Mouse (Mus musculus) MEL (cell line): ENCODE results near the gene Gif. TPM values are rescaled to one million over a fixed set of nuclear protein-coding genes. Genes with fewer than 3 reads are reported as not detected.

Experiments used
- DNase-seq: peaks from one replicate; pipeline ENCODE4 v3.0.0; 2011; ENCODE audit warnings: low read depth, low spot score
- H3K27ac ChIP-seq: 2 replicates; pipeline ENCODE4 v1.5.1; 2012; ENCODE audit warnings: low read depth, mild to moderate bottlenecking, control low read depth, low read length, moderate library complexity; ENCODE audit not compliant: control insufficient read depth
- H3K27me3 ChIP-seq, 2 experiments: fragments of 150-350 bp in 1 of 2; sonication (generic) in 1 of 2; 2 replicates each; pipeline ENCODE4 v1.6.1; 2012; ENCODE audit warnings: low read length in 2 of 2, mild to moderate bottlenecking in 2 of 2, improper control_type of control experiment in 1 of 2, moderate library complexity in 1 of 2; ENCODE audit not compliant: insufficient read depth in 2 of 2, control insufficient read depth in 1 of 2
- H3K36me3 ChIP-seq, 2 experiments: 2 replicates each; pipeline ENCODE4 v1.6.1; 2012 to 2014; ENCODE audit warnings: low read length in 2 of 2, improper control_type of control experiment in 1 of 2, inconsistent platforms in 1 of 2, mild to moderate bottlenecking in 1 of 2; ENCODE audit not compliant: insufficient read depth in 2 of 2, control insufficient read depth in 1 of 2
- H3K4me1 ChIP-seq, 2 experiments: fragments of 150-350 bp in 1 of 2; sonication (generic) in 1 of 2; 2 replicates each; pipeline ENCODE4 v1.6.1; 2012; ENCODE audit warnings: low read length in 2 of 2, improper control_type of control experiment in 1 of 2, mild to moderate bottlenecking in 1 of 2; ENCODE audit not compliant: insufficient read depth in 2 of 2, control insufficient read depth in 1 of 2
- H3K4me3 ChIP-seq, 2 experiments: fragments of 150-350 bp in 1 of 2; sonication (generic) in 1 of 2; 2 replicates each; pipeline ENCODE4 v1.5.1; 2012; ENCODE audit warnings: low read depth in 2 of 2, low read length in 2 of 2, mild to moderate bottlenecking in 2 of 2, moderate library complexity in 2 of 2, control low read depth in 1 of 2, improper control_type of control experiment in 1 of 2; ENCODE audit not compliant: control insufficient read depth in 1 of 2, insufficient read depth in 1 of 2
- H3K79me2 ChIP-seq: 2 replicates; pipeline ENCODE4 v1.6.1; 2012; ENCODE audit warnings: mild to moderate bottlenecking, low read length, moderate library complexity; ENCODE audit not compliant: control insufficient read depth, poor library complexity, insufficient read depth
- H3K9ac ChIP-seq: 2 replicates; pipeline ENCODE4 v1.6.1; 2012; ENCODE audit warnings: low read depth, mild to moderate bottlenecking, control low read depth, low read length, moderate library complexity; ENCODE audit not compliant: control insufficient read depth, poor library complexity, severe bottlenecking
- H3K9me3 ChIP-seq: fragments of 150-350 bp; sonication (generic); replicated peaks from 2 replicates; pipeline ENCODE4 v1.6.1; 2012; ENCODE audit warnings: mild to moderate bottlenecking, low read length, improper control_type of control experiment, moderate library complexity; ENCODE audit not compliant: insufficient read depth
- CHD1 ChIP-seq: IDR thresholded peaks from 2 replicates; pipeline ENCODE4 v1.6.1; 2012; ENCODE audit warnings: low read depth, mild to moderate bottlenecking, inconsistent platforms, low read length, improper control_type of control experiment
- CTCF ChIP-seq, 3 experiments: IDR thresholded peaks in 2 of 3; conservative IDR thresholded peaks in 1 of 3; 2 replicates each; pipeline ENCODE4 v1.5.1; 2011 to 2012; ENCODE audit warnings: low read length in 3 of 3, low read depth in 2 of 3, mild to moderate bottlenecking in 2 of 3, improper control_type of control experiment in 1 of 3, inconsistent platforms in 1 of 3, mixed read lengths in 1 of 3, moderate library complexity in 1 of 3; ENCODE audit not compliant: control insufficient read depth in 1 of 3, insufficient read depth in 1 of 3, poor library complexity in 1 of 3, severe bottlenecking in 1 of 3
- EP300 ChIP-seq, 2 experiments: IDR thresholded peaks; 2 replicates each; pipeline ENCODE4 v1.6.1; 2011; ENCODE audit warnings: improper control_type of control experiment in 2 of 2, low read length in 2 of 2, low read depth in 1 of 2, mild to moderate bottlenecking in 1 of 2
- ETS1 ChIP-seq: IDR thresholded peaks from 2 replicates; pipeline ENCODE4 v1.6.1; 2012; ENCODE audit warnings: low read depth, mild to moderate bottlenecking, inconsistent platforms, low read length, improper control_type of control experiment, moderate library complexity
- GABPA ChIP-seq: IDR thresholded peaks from 2 replicates; pipeline ENCODE4 v1.6.1; 2012; ENCODE audit warnings: low read depth, mild to moderate bottlenecking, inconsistent platforms, low read length, improper control_type of control experiment, moderate library complexity
- GATA1 ChIP-seq: IDR thresholded peaks from 2 replicates; pipeline ENCODE4 v1.6.1; 2011; ENCODE audit warnings: low read depth, low read length, improper control_type of control experiment
- MAFK ChIP-seq: IDR thresholded peaks from 2 replicates; pipeline ENCODE4 v1.6.1; 2011; ENCODE audit warnings: low read depth, mild to moderate bottlenecking, low read length, improper control_type of control experiment, borderline replicate concordance
- MAZ ChIP-seq: IDR thresholded peaks from 2 replicates; pipeline ENCODE4 v1.6.1; 2012; ENCODE audit warnings: low read depth, mild to moderate bottlenecking, inconsistent platforms, low read length, improper control_type of control experiment
- MYB ChIP-seq: IDR thresholded peaks from 2 replicates; pipeline ENCODE4 v1.6.1; 2011; ENCODE audit warnings: mild to moderate bottlenecking, low read depth, low read length, improper control_type of control experiment
- MYC ChIP-seq: IDR thresholded peaks from 2 replicates; pipeline ENCODE4 v1.6.1; 2011; ENCODE audit warnings: low read depth, mild to moderate bottlenecking, low read length, improper control_type of control experiment, moderate library complexity
- NRF1 ChIP-seq: IDR thresholded peaks from 2 replicates; pipeline ENCODE4 v1.6.1; 2014; ENCODE audit warnings: low read depth, mild to moderate bottlenecking, inconsistent platforms, low read length, improper control_type of control experiment, moderate library complexity; ENCODE audit not compliant: poor library complexity, insufficient read depth, severe bottlenecking
- POLR2A ChIP-seq, 2 experiments: IDR thresholded peaks; 2 replicates each; pipeline ENCODE4 v1.6.1; 2011 to 2012; ENCODE audit warnings: low read length in 2 of 2, mild to moderate bottlenecking in 2 of 2, control low read depth in 1 of 2, improper control_type of control experiment in 1 of 2, low read depth in 1 of 2, moderate library complexity in 1 of 2; ENCODE audit not compliant: control insufficient read depth in 1 of 2, insufficient read depth in 1 of 2, poor library complexity in 1 of 2
- POLR2AphosphoS2 ChIP-seq: IDR thresholded peaks from 2 replicates; pipeline ENCODE4 v1.6.1; 2011; ENCODE audit warnings: low read length, improper control_type of control experiment
- RAD21 ChIP-seq: IDR thresholded peaks from 2 replicates; pipeline ENCODE4 v1.6.1; 2011; ENCODE audit warnings: mild to moderate bottlenecking, low read depth, low read length, improper control_type of control experiment
- RCOR1 ChIP-seq: IDR thresholded peaks from 2 replicates; pipeline ENCODE4 v1.6.1; 2012; ENCODE audit warnings: low read depth, mild to moderate bottlenecking, inconsistent platforms, low read length, improper control_type of control experiment
- SIN3A ChIP-seq: IDR thresholded peaks from 2 replicates; pipeline ENCODE4 v1.6.1; 2012; ENCODE audit warnings: low read length, improper control_type of control experiment, inconsistent platforms
- TBP ChIP-seq: IDR thresholded peaks from 2 replicates; pipeline ENCODE4 v1.8.0; 2011; ENCODE audit warnings: low read depth, low read length, improper control_type of control experiment
- TCF12 ChIP-seq: IDR thresholded peaks from 2 replicates; pipeline ENCODE4 v1.6.1; 2014; ENCODE audit warnings: low read depth, mild to moderate bottlenecking, inconsistent platforms, low read length, improper control_type of control experiment, moderate library complexity
- USF1 ChIP-seq: IDR thresholded peaks from 2 replicates; pipeline ENCODE4 v1.6.1; 2014; ENCODE audit warnings: low read depth, mild to moderate bottlenecking, inconsistent platforms, low read length, improper control_type of control experiment, moderate library complexity
- USF2 ChIP-seq, 2 experiments: IDR thresholded peaks; 2 replicates each; pipeline ENCODE4 v1.6.1; 2011 to 2012; ENCODE audit warnings: improper control_type of control experiment in 2 of 2, low read length in 2 of 2, borderline replicate concordance in 1 of 2, inconsistent platforms in 1 of 2, low read depth in 1 of 2, mild to moderate bottlenecking in 1 of 2; ENCODE audit not compliant: insufficient read depth in 1 of 2
- ZKSCAN1 ChIP-seq: IDR thresholded peaks from 2 replicates; pipeline ENCODE4 v1.6.1; 2012; ENCODE audit warnings: low read depth, mild to moderate bottlenecking, inconsistent platforms, low read length, improper control_type of control experiment, moderate library complexity
- polyA plus RNA-seq, 2 experiments: library from polyadenylated mRNA; stranded (reverse) in 1 of 2; unstranded in 1 of 2; fragments of >175 nt in 1 of 2; fragments of >200 nt in 1 of 2; gene quantifications; 2 replicates each; pipeline versions ENCODE4 v1.2.1 to v1.2.4; 2012; ENCODE audit warnings: low replicate concordance in 2 of 2, low read depth in 1 of 2; ENCODE audit not compliant: insufficient read length in 2 of 2, insufficient read depth in 1 of 2, missing spikeins in 1 of 2
- total RNA-seq: library from RNA; depleted of rRNA; stranded (reverse); fragments of 300-350 nt; gene quantifications from 2 replicates; pipeline ENCODE4 v1.2.3, GENCODE M21; 2012

Gene Gif
- total and polyA plus RNA-seq, 3 experiments = not detected

- DNase-seq = no peak
- TF ChIP-seq MYB (no peak), CTCF (IDR thresholded peaks at IDR 0.05 in 2 of 3, conservative IDR thresholded peaks at IDR 0.05 in 1 of 3; ENCODE audit: control insufficient read depth in 1 of 3, insufficient read depth in 1 of 3, low read depth in 2 of 3, low read length in 3 of 3, poor library complexity in 1 of 3, severe bottlenecking in 1 of 3) (no peak), POLR2A (IDR thresholded peaks at IDR 0.05; ENCODE audit: control insufficient read depth in 1 of 2, insufficient read depth in 1 of 2, low read depth in 1 of 2, low read length in 2 of 2, poor library complexity in 1 of 2) (no peak), GABPA (no peak), MAFK (no peak), USF2 (IDR thresholded peaks at IDR 0.05; ENCODE audit: borderline replicate concordance in 1 of 2, insufficient read depth in 1 of 2, low read depth in 1 of 2, low read length in 2 of 2) (no peak), TBP (no peak), POLR2AphosphoS2 (no peak), MAZ (no peak), RAD21 (no peak), GATA1 (no peak), ZKSCAN1 (no peak), MYC (no peak), USF1 (no peak), CHD1 (no peak)
- H3K36me3 ChIP-seq = peaks cover 0 to 6% of the 10 kb centered on the region in 2 experiments; a peak in 1 of 4 replicates
- peaks cover 6 to 10% of the 10 kb centered on the region in 2 experiments; a peak in 2 of 4 replicates for H3K4me1 ChIP-seq
- no peak overlapping the region for H3K9ac ChIP-seq
- H3K79me2 ChIP-seq = no peaks in the 10 kb centered on the region
- H3K27ac ChIP-seq = no peak overlapping the region
- H3K4me3 ChIP-seq = no peak overlapping the region
- no peaks in the 10 kb centered on the region; a peak in 2 of 4 replicates for H3K27me3 ChIP-seq
- H3K9me3 ChIP-seq = no peaks in the 10 kb centered on the region
Observed at GRCm38 (mm10) chr19:11724275-11724674, 23.1 kb upstream of the Gif start.

GRCm38 (mm10) chr19:11725915-11726314 lies 21.4 kb upstream of the Gif start:
- H3K9ac ChIP-seq = no peak overlapping the region
- TF ChIP-seq MYB = peak; percentile 87
- TF ChIP-seq EP300 (IDR thresholded peaks at IDR 0.05; ENCODE audit: low read depth in 1 of 2, low read length in 2 of 2) = peak; percentile 93 to 95
- TF ChIP-seq ZKSCAN1 = no peak
- TF ChIP-seq ETS1 = peak; percentile 68; the same call in 1 of the 2 replicates
- no peak for TF ChIP-seq CTCF (IDR thresholded peaks at IDR 0.05 in 2 of 3, conservative IDR thresholded peaks at IDR 0.05 in 1 of 3; ENCODE audit: control insufficient read depth in 1 of 3, insufficient read depth in 1 of 3, low read depth in 2 of 3, low read length in 3 of 3, poor library complexity in 1 of 3, severe bottlenecking in 1 of 3)
- peak; percentile 48 for TF ChIP-seq SIN3A
- TF ChIP-seq RCOR1 = peak; percentile 56; the same call in 1 of the 2 replicates
- peak; percentile 89 for TF ChIP-seq GATA1
- no peak for TF ChIP-seq POLR2AphosphoS2
- peak; percentile 94 for TF ChIP-seq TCF12
- TF ChIP-seq NRF1 = peak; percentile 69
- no peak for TF ChIP-seq TBP
- TF ChIP-seq MAFK = peak; percentile 37; the same call in 1 of the 2 replicates
- TF ChIP-seq MAZ = no peak
- no peaks in the 10 kb centered on the region for H3K27me3 ChIP-seq
- no peaks in the 10 kb centered on the region for H3K79me2 ChIP-seq
- DNase-seq = peak; percentile 76
- H3K4me1 ChIP-seq = peaks cover 16 to 18% of the 10 kb centered on the region in 2 experiments
- H3K27ac ChIP-seq = no peak overlapping the region; the same call in 1 of the 2 replicates
- no peak overlapping the region for H3K4me3 ChIP-seq
- peaks cover 0 to 12% of the 10 kb centered on the region in 2 experiments; a peak in 2 of 4 replicates for H3K36me3 ChIP-seq
- no peaks in the 10 kb centered on the region for H3K9me3 ChIP-seq
